Mouse (Mus musculus): Measurements from ENCODE around the gene Slit3.

Gene Slit3

DNA sequence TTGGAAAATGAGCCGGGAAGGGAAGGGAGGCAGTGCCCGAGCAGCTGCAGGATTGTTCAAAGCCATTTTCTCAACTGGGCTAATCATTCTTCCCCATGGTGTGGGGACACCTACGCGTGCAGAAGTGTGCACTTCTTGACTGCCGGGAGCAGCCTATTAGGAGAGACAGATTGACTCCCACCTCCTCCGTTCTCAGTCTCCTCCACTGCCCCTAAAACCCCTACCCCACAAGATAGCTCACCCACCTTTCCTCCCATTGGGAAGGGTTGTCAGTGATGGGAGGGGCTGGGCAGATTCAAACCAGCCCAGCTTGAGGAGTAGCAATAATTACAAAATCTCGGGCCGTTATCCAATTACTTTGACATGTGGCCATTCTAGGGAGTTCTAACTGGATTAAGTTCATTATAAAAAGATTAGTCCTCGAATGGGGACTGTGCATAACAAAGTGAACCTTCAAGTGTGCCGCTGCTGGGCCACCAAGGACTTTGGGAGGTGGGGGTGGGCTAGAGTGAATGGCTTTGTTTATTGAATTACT is 333.2 kb downstream of the Slit3 start:
- DNase-seq (ENCODE audit: low read depth, low spot score) = no peak

DNA sequence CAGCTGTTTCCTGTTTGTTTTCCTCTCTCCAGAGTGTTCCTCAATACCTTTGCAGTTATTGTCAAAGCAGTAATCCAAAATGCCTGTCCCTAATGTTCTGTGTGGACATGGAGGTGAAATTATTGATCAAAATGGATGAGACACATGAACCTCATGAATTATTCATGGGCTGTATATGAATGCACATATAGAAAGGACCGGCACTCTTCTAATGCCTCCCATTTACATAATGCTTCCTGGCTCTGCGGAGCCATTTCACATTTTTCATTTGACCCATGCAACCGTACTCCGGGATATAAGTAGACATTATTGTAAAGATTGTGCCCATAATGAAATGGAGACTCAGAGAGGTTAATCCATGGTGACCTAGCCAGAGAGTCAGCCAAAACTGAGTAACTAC is 333.8 kb downstream of the Slit3 start:
- DNase-seq (ENCODE audit: low read depth, low spot score) = no peak

- DNase-seq (ENCODE audit: low read depth, low spot score) = no peak
These were observed 337.0 kb downstream of the Slit3 start for GRCm38 (mm10) chr11:35458068-35458467.

DNA sequence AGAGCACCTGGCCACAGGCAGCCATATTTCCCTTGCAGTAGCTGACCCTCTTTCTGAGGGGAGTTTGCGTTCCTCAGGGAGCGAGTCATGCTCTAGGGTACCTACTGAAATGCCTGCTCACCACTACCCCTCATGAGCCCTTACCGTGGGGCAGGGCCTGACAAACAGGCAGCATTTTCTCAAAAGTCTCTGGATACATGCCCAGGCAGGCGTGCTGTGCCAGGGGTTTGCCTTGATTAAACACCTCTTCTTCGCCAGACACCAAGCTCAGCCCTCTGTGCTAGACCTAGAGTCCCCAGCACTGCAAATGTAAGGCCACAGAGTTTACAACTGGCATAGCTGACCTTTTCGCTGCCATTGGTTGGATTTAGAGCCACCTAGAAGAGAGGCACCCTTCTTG is 345.7 kb downstream of the Slit3 start:
- no peak for DNase-seq (ENCODE audit: low read depth, low spot score)

DNA sequence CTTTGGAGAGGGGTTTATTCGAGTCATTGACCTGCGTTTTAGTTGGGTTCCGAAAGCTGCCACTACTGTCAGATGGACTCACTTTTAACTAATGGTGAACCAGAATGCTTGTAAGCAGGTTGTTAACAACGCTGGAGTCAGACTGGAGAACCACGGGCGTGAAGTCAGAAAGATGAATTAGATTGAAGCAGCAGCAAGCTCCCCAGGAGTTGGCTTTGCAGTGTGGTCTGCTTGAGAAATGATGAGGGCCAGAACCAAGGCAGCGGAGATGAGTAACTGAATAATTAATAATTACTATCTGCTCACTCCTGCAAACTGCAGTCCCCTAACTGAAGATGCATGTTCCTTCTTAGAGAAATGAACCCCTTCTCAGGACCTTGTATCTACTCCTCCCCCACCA is 347.8 kb downstream of the Slit3 start:
- DNase-seq (ENCODE audit: low read depth, low spot score) = no peak

GRCm38 (mm10) chr11:35469940-35470339 is 348.9 kb downstream of the Slit3 start:
- DNase-seq (ENCODE audit: low read depth, low spot score) = no peak

DNA sequence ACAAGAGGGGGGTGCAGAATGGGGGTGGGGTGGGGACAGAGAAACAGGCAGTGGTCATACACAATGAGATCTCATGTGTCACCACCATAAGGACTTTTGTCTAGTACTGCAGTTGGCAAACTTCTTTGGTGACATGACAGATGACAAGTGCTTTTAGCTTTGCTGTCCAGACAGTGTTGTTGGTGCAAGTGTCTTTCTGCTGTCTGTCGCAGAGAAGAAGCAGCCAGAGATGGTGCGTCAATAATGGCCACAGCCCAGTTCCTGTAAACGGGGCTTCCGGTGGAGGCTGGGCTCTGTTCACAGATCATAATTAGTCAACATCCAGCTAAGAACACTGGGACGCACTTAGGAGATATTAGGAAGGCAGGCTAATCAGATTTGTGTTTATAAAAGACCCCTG is 349.8 kb downstream of the Slit3 start:
- no peak for DNase-seq (ENCODE audit: low read depth, low spot score)

GRCm38 (mm10) chr11:35472842-35473616 is 352.0 kb downstream of the Slit3 start:
- no peak for DNase-seq (ENCODE audit: low read depth, low spot score)

DNA sequence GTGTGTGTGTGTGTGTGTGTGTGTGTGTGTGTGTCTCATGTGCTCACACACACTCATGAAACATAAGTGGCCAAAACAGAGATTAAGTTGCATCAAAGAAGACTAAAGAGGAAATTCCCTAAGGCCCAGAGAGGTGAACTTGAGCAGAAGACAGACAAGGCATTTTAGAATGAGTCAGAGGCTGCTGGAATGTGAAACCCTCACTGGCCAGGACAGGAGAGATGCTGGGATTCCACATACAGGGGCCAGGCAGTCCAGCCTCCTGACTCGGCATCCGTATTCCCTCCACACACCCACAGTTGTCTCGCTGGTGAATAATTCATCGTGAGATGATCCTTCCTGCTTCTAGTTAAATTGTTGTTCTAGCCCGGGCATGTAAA is 352.6 kb downstream of the Slit3 start:
- DNase-seq (ENCODE audit: low read depth, low spot score) = no peak

- DNase-seq (ENCODE audit: low read depth, low spot score) = no peak
These were observed 359.1 kb downstream of the Slit3 start for GRCm38 (mm10) chr11:35480146-35480545.

GRCm38 (mm10) chr11:35481611-35482363 is 360.8 kb downstream of the Slit3 start:
- no peak for DNase-seq (ENCODE audit: low read depth, low spot score)

DNA sequence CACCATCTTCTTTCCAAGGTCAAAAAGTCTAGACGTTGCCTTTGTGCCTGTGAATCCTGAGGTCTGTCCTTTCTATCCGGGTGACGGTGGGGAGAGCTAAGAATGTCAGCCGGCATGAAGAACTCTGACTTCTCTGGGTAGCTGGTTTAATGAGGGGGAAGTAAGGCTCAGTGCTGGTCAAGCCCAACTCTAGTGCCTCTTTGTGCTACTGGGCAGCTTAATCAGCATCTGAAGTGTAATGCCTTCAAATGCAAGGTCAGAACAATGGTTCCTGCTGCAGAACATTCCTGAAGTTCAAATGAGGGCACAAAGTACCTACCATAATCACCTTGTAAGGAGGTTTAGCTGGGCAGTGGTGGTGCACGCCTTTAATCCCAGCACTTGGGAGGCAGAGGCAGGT is 366.9 kb downstream of the Slit3 start:
- DNase-seq (ENCODE audit: low read depth, low spot score) = no peak

GRCm38 (mm10) chr11:35491701-35492100 is 370.7 kb downstream of the Slit3 start:
- DNase-seq (ENCODE audit: low read depth, low spot score) = no peak

DNA sequence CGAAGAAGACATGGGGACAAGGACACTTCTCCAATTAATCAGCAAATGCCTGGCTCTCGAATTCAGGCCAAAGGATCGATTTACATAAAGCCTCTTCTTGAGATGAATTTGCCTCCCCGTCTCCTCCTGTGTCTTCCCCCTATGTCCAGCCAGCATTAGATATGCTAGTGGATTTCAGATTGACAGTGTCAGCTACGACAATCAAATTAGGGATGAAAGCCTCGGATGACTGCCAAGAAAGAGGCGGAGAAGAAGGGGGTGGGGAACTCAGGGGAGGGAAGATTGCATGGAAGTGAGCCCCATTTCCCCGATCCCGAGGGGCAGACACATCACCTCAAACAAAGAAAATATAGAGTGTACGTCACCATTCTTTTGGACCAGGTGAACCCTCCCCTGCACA is 375.9 kb downstream of the Slit3 start:
- DNase-seq (ENCODE audit: low read depth, low spot score) = no peak

DNA sequence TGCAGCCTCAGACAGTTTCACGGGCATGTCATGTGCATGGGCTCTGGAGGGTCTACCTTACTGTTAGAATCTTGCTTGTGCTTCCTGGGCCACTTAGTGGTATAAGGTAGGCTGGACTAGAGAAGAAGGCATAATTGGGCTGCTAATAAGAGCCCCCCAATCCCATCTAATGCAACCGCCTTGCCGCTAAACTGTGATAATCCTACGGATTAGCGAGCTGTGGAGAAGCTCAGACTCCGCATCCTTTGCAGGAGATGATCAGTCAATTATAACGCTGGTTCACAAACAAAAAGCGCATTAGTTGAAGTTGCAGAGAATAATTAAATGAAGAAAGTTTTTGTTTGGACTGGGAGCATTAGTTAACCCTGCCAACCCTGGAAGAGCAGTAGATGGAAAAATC is 376.9 kb downstream of the Slit3 start:
- peak; percentile 66 for DNase-seq (ENCODE audit: low read depth, low spot score)

- DNase-seq (ENCODE audit: low read depth, low spot score) = no peak
These were observed 381.1 kb downstream of the Slit3 start for GRCm38 (mm10) chr11:35502128-35502527.

GRCm38 (mm10) chr11:35504051-35504450 is 383.0 kb downstream of the Slit3 start:
- no peak for DNase-seq (ENCODE audit: low read depth, low spot score)

GRCm38 (mm10) chr11:35504916-35505315 is 383.9 kb downstream of the Slit3 start:
- no peak for DNase-seq (ENCODE audit: low read depth, low spot score)

GRCm38 (mm10) chr11:35505316-35505715 is 384.3 kb downstream of the Slit3 start:
- no peak for DNase-seq (ENCODE audit: low read depth, low spot score)

DNA sequence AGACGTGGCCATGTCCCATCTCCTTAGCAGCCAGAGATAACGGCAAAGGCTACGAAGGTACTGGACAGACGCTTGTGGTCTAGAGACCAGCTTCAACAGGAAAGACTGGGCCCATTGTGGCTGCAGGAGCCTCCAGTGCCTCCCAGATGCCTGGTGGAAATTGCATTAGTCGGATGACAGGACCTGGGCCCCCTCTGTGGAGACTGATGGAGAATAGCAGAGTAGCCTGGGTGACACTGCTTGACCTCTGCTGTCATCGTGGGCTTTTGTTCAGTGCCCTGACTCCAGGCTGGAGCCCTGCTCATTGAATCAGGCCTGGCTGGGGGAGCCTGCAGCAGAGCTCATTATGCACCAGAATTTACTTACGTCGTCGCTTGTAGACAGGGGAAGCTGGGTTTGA is 384.8 kb downstream of the Slit3 start:
- no peak for DNase-seq (ENCODE audit: low read depth, low spot score)

DNA sequence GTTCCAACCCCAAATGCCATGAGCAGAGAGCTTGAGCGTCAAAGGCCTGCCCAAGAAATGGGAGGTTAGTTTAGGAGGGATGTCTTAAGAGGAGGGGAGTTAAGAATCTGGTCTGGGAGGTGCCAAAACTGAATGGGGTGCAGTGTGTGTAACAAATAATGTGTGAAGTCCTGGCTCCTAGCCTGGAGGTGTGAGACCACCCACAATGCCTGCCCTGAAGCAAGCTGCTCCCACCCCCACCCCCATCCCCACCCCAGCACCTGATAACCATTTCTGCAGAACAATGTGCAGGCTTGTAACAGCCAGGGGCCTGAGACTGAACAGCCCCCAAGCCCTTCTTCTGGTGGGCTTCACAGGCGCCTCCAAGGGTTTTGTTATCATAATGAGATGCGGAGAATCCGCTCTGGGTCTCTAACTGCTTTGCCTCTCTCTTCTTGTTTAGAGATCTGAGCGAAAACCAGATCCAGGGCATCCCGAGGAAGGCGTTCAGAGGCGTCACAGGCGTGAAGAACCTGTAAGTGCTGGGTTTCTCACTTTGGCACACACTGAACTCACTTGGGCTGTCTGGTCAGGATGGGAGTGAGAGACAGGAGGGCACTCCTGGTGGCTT is 386.9 kb downstream of the Slit3 start:
- DNase-seq (ENCODE audit: low read depth, low spot score) = no peak

DNA sequence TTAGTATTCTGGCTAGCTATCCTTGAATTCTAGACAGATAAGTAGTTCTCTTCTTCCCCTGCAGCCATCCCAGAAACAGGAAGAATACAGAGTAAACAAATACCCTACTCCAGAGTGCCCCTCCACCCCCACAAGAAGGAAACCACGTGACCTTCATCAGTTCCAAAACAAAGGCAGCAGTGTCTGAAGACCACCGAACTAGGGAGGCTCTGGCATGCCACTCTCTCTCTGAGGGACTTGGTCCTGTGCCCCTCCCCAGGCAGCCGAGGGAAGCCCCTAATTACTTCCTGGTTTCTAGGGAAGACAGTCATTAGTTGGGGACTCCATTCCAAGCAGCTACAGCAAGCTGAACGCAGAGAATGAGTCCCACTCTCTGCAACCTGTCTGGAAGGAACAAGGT is 391.7 kb downstream of the Slit3 start:
- DNase-seq (ENCODE audit: low read depth, low spot score) = no peak

DNA sequence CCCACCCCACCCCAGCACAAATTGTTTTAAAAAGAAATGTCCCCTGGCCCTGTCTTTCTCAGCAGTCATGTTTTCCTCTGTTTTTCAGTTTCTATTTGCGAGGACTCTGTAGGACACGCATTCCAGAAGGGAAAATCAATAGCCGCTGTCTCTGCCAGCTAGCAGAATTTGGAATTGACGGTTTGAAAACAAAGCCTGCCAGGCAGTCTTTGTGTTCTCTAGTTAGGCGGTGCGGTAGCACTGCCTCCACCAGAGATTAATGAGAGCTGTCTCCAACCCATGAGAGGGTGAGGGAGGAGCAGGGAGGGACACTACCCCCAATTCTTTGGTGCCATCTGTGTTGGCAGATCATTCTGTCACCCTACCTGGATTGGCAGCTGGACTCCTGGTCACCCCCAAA is 392.3 kb downstream of the Slit3 start:
- DNase-seq (ENCODE audit: low read depth, low spot score) = no peak
